Mouse (Mus musculus) urinary bladder, postnatal 4 days (tissue): Measurements from ENCODE around the gene Gpr137.

Source experiments
- DNase-seq, 2 experiments: peaks; one replicate each; pipeline ENCODE4 v3.0.0; 2021 to 2022; ENCODE audit warnings: low spot score in 2 of 2

The Gpr137 gene

DNA sequence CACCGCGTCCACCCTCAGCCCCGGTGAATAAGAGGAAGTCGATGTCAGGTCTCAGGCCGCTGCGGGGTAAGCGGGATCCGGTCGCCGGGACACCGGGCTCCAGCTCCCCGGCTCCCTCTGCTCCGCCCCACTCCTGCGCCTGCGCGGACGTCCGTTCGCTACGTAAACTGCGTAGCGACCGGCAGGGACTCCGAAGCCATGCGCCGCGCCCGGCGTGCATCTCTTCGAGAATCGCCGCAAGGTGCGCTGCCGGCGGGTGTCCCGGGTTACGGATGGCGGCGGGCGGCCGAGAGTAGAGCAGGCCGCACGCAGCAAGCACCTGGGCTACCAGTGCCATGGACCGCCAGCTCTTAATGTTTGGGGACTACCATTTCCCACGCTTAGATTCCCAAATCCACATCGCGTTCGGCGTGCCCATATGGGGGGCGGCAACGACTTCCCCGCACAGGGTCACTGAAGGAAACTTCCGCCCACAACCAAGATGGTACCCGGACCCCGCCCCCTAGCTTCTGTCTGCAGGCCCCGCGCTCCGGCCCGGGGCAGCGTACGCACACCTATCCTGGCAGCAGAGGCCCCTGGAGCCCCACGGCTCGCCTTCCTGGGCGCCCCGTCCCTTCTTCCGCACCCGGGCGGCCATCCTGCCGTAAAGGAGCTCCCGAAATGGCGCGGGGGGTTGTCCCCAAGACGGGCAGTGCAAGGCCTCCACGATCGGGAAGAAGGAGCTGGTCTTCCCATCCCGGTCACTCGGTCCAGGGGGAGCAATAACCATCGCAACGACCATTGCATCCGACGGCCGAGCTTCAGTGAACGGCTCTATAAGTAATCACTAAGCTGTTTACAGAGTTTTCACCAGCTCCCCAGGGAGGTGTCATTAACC lies 670 bp downstream of the Gpr137 start, which contains the start of gene Bad:
Gene Bad, plus strand, starts transcription at position 490 of the 877 bp plus-strand sequence.
- peak; percentile 92 to 96 for DNase-seq

DNA sequence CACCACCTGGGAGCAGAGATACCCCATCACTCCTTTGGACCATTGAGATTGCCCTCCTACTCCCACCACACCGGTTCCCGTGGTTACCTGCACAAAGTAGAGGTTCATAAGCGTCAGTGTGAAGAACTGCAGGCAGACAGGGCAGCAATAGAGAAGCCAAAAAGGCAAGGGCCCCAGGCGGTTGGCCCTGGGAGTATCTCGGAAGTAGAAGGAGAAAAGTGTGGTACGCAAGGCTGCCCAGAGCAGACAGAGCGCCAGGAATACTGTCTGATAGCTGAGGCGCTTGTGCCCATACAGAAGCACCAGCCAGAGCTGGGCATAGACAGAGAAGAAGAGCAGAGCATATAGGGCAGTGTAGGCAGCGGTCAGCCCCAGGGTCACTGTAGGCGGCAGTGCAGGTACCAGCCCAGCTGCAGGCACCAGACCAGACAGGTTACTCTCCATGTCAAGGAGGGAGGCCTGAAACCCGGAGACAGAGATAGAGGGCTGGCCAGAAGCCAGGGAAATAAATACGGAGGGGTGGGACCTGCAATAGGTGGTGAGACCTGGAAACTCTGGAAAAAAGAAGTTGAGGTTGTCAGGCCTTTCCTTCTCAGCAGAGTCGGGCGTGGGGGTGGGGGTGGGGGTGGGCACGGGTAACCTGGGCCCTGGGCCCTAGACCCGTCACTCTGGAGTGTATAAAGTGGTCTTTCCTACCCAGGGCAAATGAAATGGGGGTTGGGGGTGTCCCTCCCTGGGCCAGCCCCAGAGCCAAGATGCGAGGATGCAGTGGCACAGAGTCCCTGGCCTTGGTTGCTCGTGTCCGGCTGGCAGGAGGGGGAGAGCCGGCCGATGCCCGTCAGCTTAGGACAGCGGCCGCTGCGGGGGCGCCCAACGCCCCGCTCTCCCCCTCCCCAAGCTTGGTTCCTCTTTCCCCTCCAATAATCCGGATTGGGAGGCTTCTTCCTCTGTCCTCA lies 1.6 kb downstream of the Gpr137 start:
- peak in 1 of 2 experiments; percentile 58 for DNase-seq

DNA sequence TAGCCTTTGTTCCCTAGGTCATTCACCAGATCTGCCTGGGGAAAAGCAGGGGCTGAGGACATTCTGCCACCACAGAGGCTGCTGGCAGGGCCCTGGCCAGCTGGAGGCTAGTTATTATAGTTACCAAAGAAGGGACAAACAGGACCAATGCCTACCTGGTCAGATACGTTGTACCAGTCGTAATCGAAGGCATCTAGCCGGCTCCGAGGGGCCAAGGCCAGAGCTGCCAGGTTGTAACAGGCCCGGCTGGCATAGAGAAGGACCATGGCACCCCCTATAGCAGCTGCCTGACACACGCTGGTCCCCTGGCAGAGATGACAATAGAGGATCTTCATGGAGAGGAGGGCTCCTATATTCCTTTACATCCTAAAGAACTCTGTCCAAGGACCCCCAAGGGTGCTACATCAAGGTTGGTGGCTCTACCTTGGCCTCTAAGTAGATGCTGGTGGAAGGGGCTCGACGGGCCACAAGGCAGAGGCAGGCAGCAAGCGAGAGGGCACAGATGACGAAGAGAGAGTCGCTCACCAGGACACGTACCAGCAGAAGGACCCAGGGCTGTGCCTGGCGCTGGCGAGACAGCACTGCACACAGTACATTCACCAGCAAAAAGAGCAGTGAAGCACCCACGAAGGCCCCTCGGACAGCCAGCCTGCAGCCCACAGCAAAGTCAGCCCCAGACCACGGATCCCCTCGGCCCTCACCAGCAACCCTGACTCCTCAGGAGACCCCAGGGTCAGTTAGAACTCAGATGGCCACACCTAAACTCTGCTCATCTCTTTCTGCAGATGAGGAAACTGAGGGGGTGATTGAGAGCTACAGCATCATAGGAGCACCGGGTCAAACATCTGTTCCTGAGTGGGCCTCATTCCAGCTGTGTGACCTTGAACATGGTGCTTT lies 2.9 kb downstream of the Gpr137 start:
- DNase-seq, result no peak

DNA sequence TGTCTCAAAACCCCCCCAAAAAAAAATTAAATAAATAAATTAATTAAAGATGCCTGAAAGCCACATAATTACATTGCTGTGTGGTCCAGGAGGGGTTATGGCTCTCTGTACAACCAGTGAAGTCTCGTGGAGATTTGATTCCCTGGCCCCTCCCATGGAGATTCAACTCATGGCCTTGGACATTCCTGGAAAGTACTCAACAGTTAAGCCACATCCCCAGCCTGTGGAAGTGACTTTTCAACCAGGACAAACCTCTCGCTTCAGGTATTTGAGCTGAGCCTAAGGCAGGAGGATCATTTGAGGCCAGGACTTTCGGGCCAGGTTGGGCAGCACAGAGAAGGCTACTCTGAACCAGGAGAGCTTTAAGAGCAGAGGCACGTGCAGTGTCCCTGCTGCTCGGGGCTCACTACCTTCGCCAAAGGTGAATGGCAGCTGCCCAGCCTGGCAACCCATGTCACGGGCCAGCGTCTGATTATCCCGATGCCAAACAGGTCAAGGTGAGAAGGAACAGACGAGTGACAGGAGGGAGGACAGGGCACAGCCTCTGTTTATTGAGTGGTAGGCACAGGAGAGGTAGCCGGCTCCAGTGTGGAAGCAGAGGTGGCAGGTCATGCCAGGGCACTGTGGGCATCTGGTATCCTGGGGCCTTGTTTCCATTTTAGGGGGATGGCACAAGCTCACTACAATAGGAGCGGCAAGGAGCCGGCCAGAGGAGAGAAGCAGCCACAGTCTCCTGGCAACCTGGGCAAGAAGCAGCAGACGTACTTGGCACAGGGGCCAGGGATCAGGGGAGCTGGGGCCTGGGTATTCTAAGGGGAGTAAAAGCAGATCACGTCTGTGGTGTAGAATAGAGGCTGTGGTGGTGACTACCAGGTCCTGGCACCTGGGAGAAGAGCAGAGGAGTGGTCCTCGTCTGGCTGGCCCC lies 4.5 kb downstream of the Gpr137 start:
- no peak for DNase-seq

DNA sequence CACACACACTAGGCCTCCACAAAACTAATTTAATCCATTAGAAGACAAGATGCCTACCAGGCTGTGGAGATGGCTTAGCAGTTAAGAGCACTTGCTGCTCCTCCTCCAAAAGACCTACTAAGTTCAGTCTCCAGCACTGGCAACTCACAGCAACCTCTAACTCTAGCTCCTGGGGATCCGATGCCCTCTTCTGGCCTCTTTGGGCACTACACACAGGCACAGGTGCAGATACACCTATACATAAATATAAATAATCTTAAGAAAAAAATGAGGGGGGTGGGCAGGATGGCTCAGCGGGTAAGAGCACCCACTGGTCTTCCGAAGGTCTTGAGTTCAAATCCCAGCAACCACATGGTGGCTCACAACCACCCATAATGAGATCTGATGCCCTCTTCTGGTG lies 6.0 kb downstream of the Gpr137 start:
- no peak for DNase-seq

DNA sequence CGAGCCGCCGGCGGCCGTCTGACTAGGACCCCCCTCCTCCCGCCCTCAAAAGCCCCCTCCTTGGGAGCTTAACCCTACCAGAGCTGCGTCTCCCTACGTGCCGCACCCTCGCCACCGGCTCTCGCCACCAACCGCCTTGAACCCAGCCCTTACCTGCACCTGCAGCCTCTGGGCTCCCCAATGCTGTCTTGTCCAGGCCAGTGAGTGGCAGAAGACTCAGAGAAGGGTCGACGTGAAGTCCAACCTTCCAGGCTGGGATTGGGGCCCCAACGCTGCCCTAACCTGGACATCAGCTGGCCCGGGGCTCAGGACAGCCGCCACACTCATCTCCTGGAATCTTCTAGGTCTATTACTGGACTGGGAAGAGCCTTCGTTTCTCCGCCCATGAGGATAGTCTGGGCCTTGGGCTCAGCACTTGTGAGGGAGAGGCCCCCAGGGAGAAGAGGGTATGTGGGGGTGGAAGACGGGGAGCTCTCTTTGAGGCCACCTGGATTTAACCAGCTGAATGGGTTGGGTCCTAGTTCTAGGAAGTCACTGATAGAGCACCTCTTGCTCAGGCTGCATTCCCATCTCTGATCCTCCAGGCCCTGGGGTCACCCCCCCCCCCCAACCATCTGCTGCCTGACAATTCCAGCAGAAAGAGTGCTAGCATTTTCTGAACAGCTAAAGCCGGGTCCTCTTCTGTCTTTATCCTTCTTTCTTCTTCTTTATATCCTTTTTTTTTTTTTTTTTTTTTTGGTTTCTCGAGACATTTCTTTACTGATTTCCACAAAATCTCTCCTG lies 7.9 kb downstream of the Gpr137 start, which contains the start of gene Kcnk4:
Gene Kcnk4, minus strand, starts transcription at position 321 of the 783 bp plus-strand sequence.
- no peak for DNase-seq

DNA sequence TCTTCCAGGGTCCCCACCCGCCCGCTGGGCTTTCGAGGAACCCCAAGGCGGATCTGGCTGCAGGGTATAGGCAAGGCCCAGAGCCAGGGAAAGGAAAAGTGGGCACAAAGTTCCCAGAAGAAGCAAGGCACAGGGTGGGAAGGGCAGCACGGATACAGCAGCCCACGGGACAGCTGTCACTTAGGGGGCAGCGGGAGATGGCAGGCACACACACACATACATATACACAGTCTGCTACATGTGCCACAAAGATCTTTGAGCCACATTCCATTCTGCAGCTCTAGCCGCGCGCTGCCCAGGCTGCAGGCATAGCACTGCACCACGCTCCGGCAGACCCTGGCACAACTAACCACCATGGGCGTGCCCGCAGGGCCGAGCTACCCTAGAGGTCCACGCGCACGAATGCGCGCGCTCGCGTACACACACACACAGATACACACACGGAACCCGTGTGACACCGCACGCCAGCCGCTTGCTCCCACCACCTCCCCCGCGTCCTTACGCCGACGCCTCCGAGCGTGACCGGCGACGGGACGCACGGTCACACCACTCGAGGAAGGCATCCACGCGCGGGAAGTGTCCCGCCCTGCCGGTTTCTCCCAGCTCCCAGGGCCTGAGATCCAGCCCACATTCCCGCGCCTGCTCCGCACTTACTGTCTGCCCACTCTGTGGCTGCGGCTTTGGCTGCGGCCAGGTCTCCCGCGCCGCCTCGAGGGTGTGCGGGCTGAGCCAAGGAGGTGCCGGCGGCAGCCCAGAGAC lies 8.7 kb downstream of the Gpr137 start:
- DNase-seq, result no peak

DNA sequence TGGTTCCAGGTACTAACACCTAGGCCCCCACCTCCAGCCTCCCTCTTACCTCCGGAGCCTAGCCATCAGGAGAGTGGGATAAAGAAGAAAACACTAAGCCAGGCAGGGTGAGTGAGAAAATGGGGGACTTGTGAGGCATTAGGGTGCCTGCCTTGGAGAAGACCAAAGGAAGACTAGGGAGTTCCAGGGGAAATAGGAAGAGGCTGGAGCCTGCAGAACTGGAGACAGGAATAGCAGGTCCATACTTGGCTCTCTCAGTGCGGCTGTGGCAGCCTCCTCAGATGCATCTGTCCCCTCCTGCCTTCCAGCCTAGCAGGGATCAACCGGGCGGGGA lies 9.2 kb downstream of the Gpr137 start:
- DNase-seq, result no peak

DNA sequence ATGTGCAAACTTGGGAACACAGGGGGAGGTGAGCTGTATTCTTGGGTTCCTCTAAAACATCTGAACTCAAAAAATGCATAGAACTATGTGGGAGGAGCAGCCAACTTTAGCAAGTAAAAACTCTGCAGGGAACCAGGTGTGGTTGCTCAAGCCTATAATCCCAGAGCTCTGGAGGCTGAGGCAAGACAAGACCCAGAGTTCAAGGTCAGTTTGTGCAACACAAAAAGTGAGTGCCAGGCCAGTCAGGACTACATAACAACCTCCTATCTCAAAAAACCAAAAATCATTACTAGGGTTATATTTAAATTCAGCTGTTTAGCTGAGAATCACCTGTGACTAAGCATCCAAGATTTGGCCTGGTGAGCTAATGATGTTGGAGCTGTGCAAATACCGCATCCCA lies 10.3 kb downstream of the Gpr137 start:
- no peak for DNase-seq

DNA sequence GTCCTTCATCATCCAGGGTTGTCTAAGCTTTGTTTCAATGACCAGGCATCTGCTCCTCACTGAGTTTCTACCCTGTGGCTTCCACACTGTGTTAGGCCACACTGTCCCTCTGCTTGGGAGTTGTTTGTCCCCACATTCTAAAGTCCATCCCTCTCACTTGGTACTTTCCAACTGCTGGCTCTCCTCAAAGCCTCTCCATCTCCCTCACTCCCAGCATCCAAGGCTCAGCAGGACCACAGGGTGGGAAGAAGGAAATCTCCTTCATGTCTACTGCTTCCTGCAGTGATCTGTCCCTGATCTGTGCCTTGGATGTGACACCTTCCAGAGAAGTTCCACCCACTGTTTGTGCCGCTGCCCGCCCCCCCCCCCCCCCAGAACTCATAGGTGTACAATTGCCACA lies 11.3 kb downstream of the Gpr137 start:
- no peak for DNase-seq

DNA sequence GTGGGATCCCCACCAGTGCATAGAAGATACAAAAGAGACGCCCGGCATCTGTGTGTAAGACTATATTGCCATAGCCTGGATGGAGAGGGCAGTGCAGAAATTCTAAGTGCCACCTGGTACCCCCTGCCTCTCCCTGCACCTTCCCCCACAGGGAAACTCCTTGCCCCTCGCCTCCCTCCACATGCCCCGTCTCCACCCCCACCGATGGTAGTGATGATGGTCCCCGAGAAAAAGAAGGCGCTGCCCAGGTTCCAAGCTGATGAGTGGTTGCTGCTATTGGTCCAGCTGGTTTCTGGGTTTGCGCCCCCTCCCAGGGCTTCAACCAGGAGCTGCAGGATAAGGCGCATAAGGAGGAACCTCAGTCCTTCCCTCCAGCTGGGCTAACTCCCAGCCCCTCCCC lies 14.2 kb downstream of the Gpr137 start:
- no peak for DNase-seq

DNA sequence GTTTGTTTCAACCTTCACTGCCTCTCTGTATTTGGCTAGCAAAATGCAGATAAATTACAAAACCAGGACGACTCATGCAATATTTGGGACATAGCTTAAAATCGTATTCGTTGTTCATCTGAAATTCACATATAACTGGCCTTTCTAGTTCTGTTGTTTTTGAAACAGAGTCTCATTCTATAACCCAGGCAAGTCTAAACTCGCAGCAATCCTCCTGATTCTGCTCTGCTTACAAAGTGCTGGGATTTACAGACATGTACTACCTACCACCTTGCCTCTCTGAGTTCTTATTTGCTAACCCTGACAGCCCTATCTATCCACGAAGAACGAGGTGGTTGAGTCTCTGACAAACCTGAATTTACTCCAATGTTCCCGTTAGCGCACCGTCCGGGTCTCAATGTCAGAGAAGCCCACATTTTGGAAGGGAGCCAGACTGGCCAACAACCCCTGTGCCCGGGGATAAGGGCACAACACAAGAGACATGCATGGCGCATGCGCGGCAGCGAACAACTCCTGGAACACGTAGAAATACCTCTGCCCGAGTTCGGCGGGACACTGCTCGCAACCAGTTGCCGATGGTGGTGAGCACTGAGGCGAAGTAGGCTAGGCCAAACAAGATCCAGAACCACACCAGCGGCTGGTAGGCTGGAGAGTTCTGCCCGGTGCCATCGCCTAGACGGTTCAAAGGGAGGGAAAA lies 15.6 kb downstream of the Gpr137 start:
- no peak for DNase-seq

DNA sequence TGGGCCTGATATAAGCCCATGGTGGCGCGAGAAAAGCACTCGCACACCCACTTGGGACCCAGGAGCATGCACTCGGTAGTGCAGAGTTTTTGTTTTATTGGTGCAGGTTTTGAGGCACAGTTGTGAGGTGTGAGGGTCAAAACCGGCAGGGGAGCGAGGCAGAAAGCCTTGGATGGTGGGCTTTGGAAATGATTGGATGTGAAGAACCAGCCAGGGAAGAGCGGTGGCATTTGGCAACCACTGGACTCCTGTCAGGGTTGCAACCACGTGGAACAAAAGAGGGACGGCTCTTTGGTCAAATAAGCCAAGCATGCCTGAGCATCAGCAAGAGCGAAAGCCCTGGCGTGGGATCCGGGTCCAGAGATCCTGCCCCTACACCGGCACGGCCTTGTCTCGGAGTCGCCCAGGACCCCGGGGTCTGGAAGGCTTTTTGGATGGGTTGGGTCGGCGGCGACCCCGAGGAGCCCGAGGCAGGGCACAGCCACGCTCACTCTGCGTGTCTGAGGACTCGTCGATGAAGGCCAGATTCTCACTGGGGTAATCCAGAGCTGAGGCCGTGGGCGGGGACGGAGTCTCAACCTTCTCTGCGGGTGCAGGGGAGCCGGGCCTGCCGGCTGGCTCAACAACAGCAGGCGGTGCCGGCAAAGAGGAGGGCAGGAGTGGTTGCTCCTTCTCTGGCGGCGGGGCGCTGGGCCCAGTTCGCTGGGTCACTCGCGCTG lies 16.5 kb downstream of the Gpr137 start:
- DNase-seq, result no peak

DNA sequence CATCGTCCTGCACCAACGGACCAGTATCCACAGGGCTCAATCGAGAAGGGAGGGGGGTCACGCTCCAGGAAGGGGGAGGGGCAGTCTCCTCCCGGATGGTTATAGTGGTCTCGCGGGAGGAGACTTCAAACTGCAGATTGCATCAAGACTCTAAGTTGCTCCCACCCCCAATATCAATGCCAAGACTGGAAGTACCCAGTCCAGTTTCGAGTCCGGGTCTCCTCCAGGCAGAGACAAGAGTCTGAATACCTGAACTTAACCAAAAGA lies 17.0 kb downstream of the Gpr137 start, which contains the start of gene Catsperz:
Gene Catsperz, minus strand, starts transcription at position 74 of the 267 bp plus-strand sequence.
- no peak for DNase-seq

DNA sequence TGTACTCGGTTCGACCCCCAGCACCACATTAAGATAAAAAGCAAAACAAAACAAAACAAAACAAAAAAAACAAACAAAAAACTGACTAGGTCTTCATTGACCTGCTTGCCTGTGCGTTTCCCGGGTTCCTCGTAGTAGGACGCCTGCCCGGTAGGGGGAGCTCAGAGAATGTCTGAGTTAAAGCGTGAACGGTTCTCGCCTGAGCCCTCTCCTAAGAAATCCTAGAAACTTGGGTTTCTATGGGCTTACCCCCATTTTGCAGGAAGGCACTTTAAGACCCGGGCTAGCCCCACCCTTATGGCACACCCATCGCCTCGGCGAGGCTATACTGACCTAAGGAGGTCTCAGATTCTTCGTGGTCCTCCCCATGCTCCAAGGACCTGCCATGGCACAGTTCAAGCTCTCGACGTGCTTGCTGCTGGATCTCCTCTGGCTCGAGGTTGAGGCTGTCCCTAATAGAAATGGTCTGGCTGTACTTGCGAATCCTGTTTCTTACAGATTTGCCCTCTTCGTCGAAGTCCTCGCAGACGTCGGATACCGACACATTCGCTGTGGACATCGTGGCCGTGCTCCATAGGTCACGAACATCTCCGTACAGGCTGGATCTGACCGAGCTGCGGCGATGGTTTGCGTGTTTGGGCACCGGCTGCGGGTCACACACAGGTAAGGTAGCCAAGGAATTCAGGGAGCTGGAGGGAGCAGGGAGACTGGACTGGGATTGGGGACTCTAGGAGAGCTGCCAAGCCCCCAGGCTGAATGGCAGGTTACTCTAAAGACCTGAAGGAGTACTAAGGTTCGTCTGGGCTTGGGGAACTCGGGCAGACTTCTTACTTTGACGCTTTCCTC lies 17.6 kb downstream of the Gpr137 start:
- peak; percentile 72 to 89 for DNase-seq

DNA sequence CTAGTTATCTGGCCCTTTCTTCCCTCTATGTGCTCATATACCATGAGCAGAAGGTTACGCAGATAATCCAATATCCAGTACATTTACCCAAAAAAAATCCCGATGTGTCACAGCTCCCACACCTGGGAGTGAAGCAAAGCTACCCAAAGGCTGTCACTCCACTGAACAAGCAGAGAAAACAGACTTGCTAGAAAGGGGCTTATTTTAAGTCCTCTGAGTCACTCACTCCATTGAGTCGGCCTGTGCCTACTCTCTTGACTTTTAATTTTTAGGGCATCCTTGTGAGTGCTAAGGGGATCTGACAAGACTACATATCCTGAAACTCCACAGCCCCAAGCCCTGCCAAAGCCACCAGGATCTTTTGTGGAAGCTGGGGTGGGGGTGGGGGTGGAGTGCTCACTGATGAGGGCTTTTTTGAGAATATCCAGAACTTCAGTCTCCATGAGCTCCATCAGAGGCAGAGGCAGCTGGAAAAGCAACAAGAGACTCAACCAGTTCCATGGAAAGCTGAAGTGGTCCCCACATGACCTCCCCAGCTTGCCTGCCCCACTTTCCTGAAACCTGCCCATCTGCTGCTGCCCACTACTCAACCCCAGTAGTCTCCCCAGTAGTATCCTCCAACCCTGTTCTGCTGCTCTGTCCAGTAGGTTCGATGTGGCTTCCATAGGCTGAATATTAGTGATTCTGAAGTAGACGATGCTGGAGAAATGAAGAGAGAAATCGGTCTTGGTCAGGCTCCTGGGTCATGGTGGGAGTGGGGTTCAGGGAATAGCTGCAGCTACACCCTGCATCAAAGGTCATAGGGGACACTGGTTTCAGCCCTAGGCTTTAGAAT lies 19.2 kb downstream of the Gpr137 start:
- no peak for DNase-seq
